Mouse (Mus musculus) CH12.LX (cell line): ENCODE data around the gene Dip2a. TPM values are rescaled to one million over a fixed set of nuclear protein-coding genes. Genes with fewer than 3 reads are reported as not detected.

ENCODE experiments used
- DNase-seq: peaks from one replicate; pipeline ENCODE4 v3.0.0-alpha.2; 2013; ENCODE audit errors: extremely low read depth
- H3K27ac ChIP-seq: 2 replicates; pipeline ENCODE4 v1.5.1; 2012; ENCODE audit warnings: low read depth, mild to moderate bottlenecking, control low read depth, moderate library complexity; ENCODE audit not compliant: insufficient read depth
- H3K27me3 ChIP-seq: replicated peaks from 2 replicates; pipeline ENCODE3; 2012; ENCODE audit warnings: inconsistent platforms
- H3K36me3 ChIP-seq, 2 experiments: replicated peaks in 1 of 2; 2 replicates each; pipeline versions ENCODE3 to v1.6.1; 2012; ENCODE audit warnings: inconsistent platforms in 1 of 2, low read length in 1 of 2, mild to moderate bottlenecking in 1 of 2, mixed read lengths in 1 of 2, moderate library complexity in 1 of 2; ENCODE audit not compliant: control insufficient read depth in 1 of 2, insufficient read depth in 1 of 2
- H3K4me1 ChIP-seq, 2 experiments: 2 replicates each; pipeline ENCODE4 v1.6.1; 2012; ENCODE audit warnings: inconsistent platforms in 1 of 2, moderate library complexity in 1 of 2; ENCODE audit not compliant: insufficient read depth in 2 of 2, control insufficient read depth in 1 of 2
- H3K4me2 ChIP-seq: 2 replicates; pipeline ENCODE4 v1.6.1; 2012; ENCODE audit warnings: low read depth, mild to moderate bottlenecking, control low read depth; ENCODE audit not compliant: poor library complexity, insufficient read depth, severe bottlenecking
- H3K4me3 ChIP-seq, 3 experiments: fragments of 150-350 bp in 1 of 3; sonication (generic) in 1 of 3; replicated peaks in 1 of 3; 2 replicates each; pipeline versions ENCODE3 to v1.5.1; 2011 to 2012; ENCODE audit warnings: low read depth in 2 of 3, low read length in 2 of 3, mild to moderate bottlenecking in 2 of 3, moderate library complexity in 2 of 3, control low read depth in 1 of 3, improper control_type of control experiment in 1 of 3, inconsistent platforms in 1 of 3, mixed read lengths in 1 of 3; ENCODE audit not compliant: poor library complexity in 1 of 3
- H3K79me2 ChIP-seq: replicated peaks from 2 replicates; pipeline ENCODE4 v1.6.1; 2012; ENCODE audit warnings: mild to moderate bottlenecking, moderate library complexity; ENCODE audit not compliant: control insufficient read depth, poor library complexity, insufficient read depth, severe bottlenecking; ENCODE audit errors: extremely low read depth
- H3K9ac ChIP-seq: 2 replicates; pipeline ENCODE4 v1.6.1; 2012; ENCODE audit warnings: low read depth, mild to moderate bottlenecking, control low read depth, moderate library complexity; ENCODE audit not compliant: insufficient read depth
- H3K9me3 ChIP-seq: replicated peaks from 2 replicates; pipeline ENCODE3; 2012; ENCODE audit warnings: low read length, inconsistent platforms, mixed read lengths
- BHLHE40 ChIP-seq: IDR thresholded peaks from 2 replicates; pipeline ENCODE4 v1.6.1; 2011; ENCODE audit warnings: mild to moderate bottlenecking, low read depth, low read length, improper control_type of control experiment
- CHD2 ChIP-seq: IDR thresholded peaks from 2 replicates; pipeline ENCODE4 v1.6.1; 2011; ENCODE audit warnings: low read length, improper control_type of control experiment
- CTCF ChIP-seq, 2 experiments: IDR thresholded peaks in 1 of 2; conservative IDR thresholded peaks in 1 of 2; 2 replicates each; pipeline ENCODE4 v1.5.1; 2011 to 2012; ENCODE audit warnings: low read depth in 2 of 2, low read length in 2 of 2, improper control_type of control experiment in 1 of 2, inconsistent platforms in 1 of 2, mild to moderate bottlenecking in 1 of 2, moderate library complexity in 1 of 2
- EP300 ChIP-seq: IDR thresholded peaks from 2 replicates; pipeline ENCODE4 v1.6.1; 2011; ENCODE audit warnings: low read length, improper control_type of control experiment
- ETS1 ChIP-seq: conservative IDR thresholded peaks from 2 replicates; pipeline ENCODE4 v1.6.1; 2012; ENCODE audit warnings: low read depth, mild to moderate bottlenecking, inconsistent platforms, low read length, improper control_type of control experiment, moderate library complexity
- IRF4 ChIP-seq: IDR thresholded peaks from 2 replicates; pipeline ENCODE4 v1.6.1; 2014; ENCODE audit warnings: low read depth, mild to moderate bottlenecking, inconsistent platforms, low read length, improper control_type of control experiment
- JUND ChIP-seq: conservative IDR thresholded peaks from 2 replicates; pipeline ENCODE4 v1.6.1; 2011; ENCODE audit warnings: low read depth, low read length, improper control_type of control experiment
- MAFK ChIP-seq: IDR thresholded peaks from 2 replicates; pipeline ENCODE4 v1.6.1; 2011; ENCODE audit warnings: low read length, improper control_type of control experiment; ENCODE audit not compliant: insufficient replicate concordance
- MAX ChIP-seq: IDR thresholded peaks from 2 replicates; pipeline ENCODE4 v1.6.1; 2011; ENCODE audit warnings: low read length, improper control_type of control experiment
- MEF2A ChIP-seq: IDR thresholded peaks from 2 replicates; pipeline ENCODE4 v1.6.1; 2014; ENCODE audit warnings: low read depth, mild to moderate bottlenecking, inconsistent platforms, low read length, improper control_type of control experiment, borderline replicate concordance
- MXI1 ChIP-seq: IDR thresholded peaks from 2 replicates; pipeline ENCODE4 v1.6.1; 2011; ENCODE audit warnings: mild to moderate bottlenecking, low read depth, low read length, improper control_type of control experiment
- MYC ChIP-seq: IDR thresholded peaks from 2 replicates; pipeline ENCODE4 v1.6.1; 2011; ENCODE audit warnings: low read depth, mild to moderate bottlenecking, improper control_type of control experiment, low read length
- NRF1 ChIP-seq: IDR thresholded peaks from 2 replicates; pipeline ENCODE4 v1.6.1; 2014; ENCODE audit warnings: low read depth, mild to moderate bottlenecking, inconsistent platforms, low read length, improper control_type of control experiment, moderate library complexity
- POLR2AphosphoS2 ChIP-seq: IDR thresholded peaks from 2 replicates; pipeline ENCODE4 v1.6.1; 2011; ENCODE audit warnings: low read depth, low read length, improper control_type of control experiment
- RAD21 ChIP-seq: IDR thresholded peaks from 2 replicates; pipeline ENCODE4 v1.6.1; 2011; ENCODE audit warnings: low read depth, mild to moderate bottlenecking, low read length, improper control_type of control experiment, moderate library complexity
- SIN3A ChIP-seq: IDR thresholded peaks from 2 replicates; pipeline ENCODE4 v1.6.1; 2012; ENCODE audit warnings: low read length, improper control_type of control experiment, inconsistent platforms
- TCF12 ChIP-seq: IDR thresholded peaks from 2 replicates; pipeline ENCODE4 v1.6.1; 2014; ENCODE audit warnings: low read depth, mild to moderate bottlenecking, inconsistent platforms, low read length, improper control_type of control experiment
- UBTF ChIP-seq: IDR thresholded peaks from 2 replicates; pipeline ENCODE4 v1.6.1; 2012; ENCODE audit warnings: low read depth, mild to moderate bottlenecking, inconsistent platforms, low read length, improper control_type of control experiment, moderate library complexity
- USF1 ChIP-seq: IDR thresholded peaks from 2 replicates; pipeline ENCODE4 v1.6.1; 2014; ENCODE audit warnings: low read depth, mild to moderate bottlenecking, inconsistent platforms, low read length, improper control_type of control experiment
- dilution Hi-C: fragments of 300-500 bp; cut with MboI; formaldehyde crosslinking; loops from 2 replicates; pipeline ENCODE4 v1.14.3; 2020; ENCODE audit warnings: low sequenced_read_pairs; ENCODE audit not compliant: extremely low pct_unique_long_range_greater_than_20kb, extremely low pct_ligation_motif_present
- in situ Hi-C: fragments of 300-500 bp; cut with MboI; formaldehyde crosslinking; loops from 3 replicates; pipeline ENCODE4 v1.14.3; 2019; ENCODE audit warnings: low sequenced_read_pairs, low pct_ligation_motif_present, low pct_unique_long_range_greater_than_20kb, mixed read lengths
- polyA plus RNA-seq: library from polyadenylated mRNA; unstranded; fragments of >175 nt; gene quantifications from 2 replicates; pipeline ENCODE4 v1.2.1, GENCODE M21; 2012; ENCODE audit warnings: low read depth; ENCODE audit not compliant: insufficient read length
- total RNA-seq, 2 experiments: library from RNA; depleted of rRNA; stranded (reverse); fragments of 300-350 nt in 1 of 2; fragments of >200 nt in 1 of 2; gene quantifications; 2 replicates each; pipeline ENCODE4 v1.2.3; 2012 to 2014

Dip2a gene
- total and polyA plus RNA-seq, 3 experiments, result 0.97 to 2.4 (median 1.5) TPM

DNA sequence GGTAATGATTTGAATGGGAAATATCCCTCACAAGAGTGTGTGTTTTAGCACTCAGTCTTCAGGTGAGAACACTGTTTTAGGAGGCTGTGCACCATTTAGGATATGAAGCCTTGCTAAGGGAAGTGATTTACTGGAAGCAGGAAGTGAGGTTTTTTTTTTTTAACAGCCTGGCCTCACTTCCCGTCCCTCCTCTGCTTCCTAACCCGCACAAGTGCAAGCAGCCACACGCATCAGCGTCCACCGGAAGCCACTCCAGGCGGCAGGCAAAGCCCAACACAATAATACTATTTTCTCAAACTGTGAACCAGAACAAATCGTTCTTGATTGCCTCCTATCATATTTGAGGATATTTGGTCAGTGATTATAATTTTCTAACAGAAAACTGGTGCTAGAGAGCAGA, 6.9 kb upstream of the Dip2a start:
- Histone ChIP-seq H3K9ac (no peak overlapping the region), H3K4me1 (peaks cover 0 to 9% of the 10 kb centered on the region in 2 experiments; a peak in 1 of 4 replicates), H3K27ac (no peak overlapping the region), H3K27me3 (no peaks in the 10 kb centered on the region), H3K4me3 (no peak overlapping the region), H3K79me2 (no peaks in the 10 kb centered on the region)
- DNase-seq, result no peak
- dilution Hi-C loops (no loop called here), in situ Hi-C loops (no loop called here)
- no peak for TF ChIP-seq NRF1
- TF ChIP-seq MAFK, result no peak
- TF ChIP-seq UBTF, result no peak
- TF ChIP-seq USF1, result no peak
- TF ChIP-seq ETS1, result no peak
- TF ChIP-seq SIN3A, result no peak
- TF ChIP-seq BHLHE40, result no peak
- TF ChIP-seq POLR2AphosphoS2, result no peak
- TF ChIP-seq JUND, result no peak
- no peak for TF ChIP-seq MEF2A
- TF ChIP-seq RAD21, result no peak
- no peak for TF ChIP-seq CHD2
- no peak for TF ChIP-seq MAX
- no peak for TF ChIP-seq MXI1
- TF ChIP-seq TCF12, result no peak
- TF ChIP-seq IRF4, result no peak
- TF ChIP-seq, all 38 proteins: peak for 0
- Histone ChIP-seq H3K9me3 (no peaks in the 10 kb centered on the region), H3K4me2 (no peak overlapping the region), H3K36me3 (peaks cover 59 to 84% of the 10 kb centered on the region in 2 experiments)

DNA sequence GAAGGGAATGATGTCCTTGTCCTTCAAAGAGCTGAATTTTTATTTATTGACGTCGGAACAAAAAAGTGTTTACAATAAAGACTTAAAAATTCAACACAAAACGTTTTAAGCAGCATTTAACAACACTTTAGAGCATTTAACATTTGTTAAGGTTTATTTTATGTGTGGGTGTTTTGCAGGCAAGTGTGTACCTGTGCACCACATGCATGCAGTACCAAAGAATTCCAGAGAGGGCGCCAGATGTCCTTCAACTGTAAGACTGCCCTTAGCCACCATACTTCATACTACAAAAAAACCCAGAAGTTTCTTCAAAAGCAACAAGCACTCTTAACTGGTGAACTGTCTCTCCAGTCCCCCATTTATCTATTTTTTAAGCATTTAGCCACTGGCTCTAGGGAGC, 1.5 kb upstream of the Dip2a start:
- Histone ChIP-seq H3K27ac (0 out of 2 replicates have a peak overlapping the region, but pooled peaks have one; percentile 3), H3K27me3 (peaks cover 8% of the 10 kb centered on the region), H3K4me2 (peak overlapping the region; percentile 76), H3K36me3 (peaks cover 13 to 32% of the 10 kb centered on the region in 2 experiments), H3K79me2 (no peaks in the 10 kb centered on the region), H3K4me1 (peaks cover 0 to 14% of the 10 kb centered on the region in 2 experiments; a peak in 2 of 4 replicates), H3K9ac (no peak overlapping the region), H3K9me3 (no peaks in the 10 kb centered on the region), H3K4me3 (peak overlapping the region; percentile 46 to 68 (median 56))
- DNase-seq, result peak; percentile 80
- in situ Hi-C loops, result no loop called here
- dilution Hi-C loops, result no loop called here
- TF ChIP-seq MAX (0 out of 2 replicates have a peak, but pooled peaks have one; percentile 10), MYC (0 out of 2 replicates have a peak, but pooled peaks have one; percentile 20), CTCF (conservative IDR thresholded peaks at IDR 0.05 in 1 of 2, IDR thresholded peaks at IDR 0.05 in 1 of 2; ENCODE audit: low read depth in 2 of 2, low read length in 2 of 2) (peak; percentile 65 to 92), BHLHE40 (0 out of 2 replicates have a peak, but pooled peaks have one; percentile 7), ETS1 (no peak), EP300 (no peak; the same call in 1 of the 2 replicates), RAD21 (peak; percentile 34)
